Mouse (Mus musculus): ENCODE data around the gene Ppm1n. TPM values are rescaled to one million over a fixed set of nuclear protein-coding genes. Genes with fewer than 3 reads are reported as not detected.

Gene Ppm1n
- total RNA-seq (2021) = not detected

DNA sequence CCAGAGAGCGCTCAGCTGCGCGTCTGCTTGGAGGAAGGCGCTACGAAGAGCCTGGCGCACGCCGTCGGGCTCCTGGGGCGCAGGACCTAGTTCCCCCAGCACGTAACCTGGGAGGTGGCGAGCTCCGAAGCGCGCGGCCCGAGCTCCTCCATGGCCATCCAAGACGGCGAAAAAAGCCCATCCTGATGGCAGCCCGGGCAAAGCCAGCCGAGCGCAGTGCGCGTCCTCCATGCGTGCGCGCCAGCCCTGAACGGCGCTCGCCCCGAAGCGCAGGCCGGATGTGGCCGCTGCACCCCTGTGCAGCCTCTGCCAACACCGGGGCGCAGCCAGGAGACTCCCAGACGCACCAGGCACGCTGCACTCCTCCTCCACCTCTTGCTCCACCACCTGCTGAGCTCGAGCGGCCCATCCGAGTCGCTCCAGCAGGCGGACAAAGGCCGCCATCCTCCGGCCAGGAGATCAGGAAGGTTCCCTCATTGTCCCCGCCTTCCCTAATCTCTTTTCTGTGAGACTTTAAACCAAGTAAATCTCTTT lies at the start of gene Ppm1n:
TSS of gene Ppm1n (minus strand) at position 484 of the 534 bp plus-strand sequence.
- intact Hi-C loops (cut with DNase I) = loop anchor here (2.0 kb wide), 1 partner anchor 101 kb away; no protein-coding TSS in a partner anchor
- no peak for DNase-seq (ENCODE audit: low spot score)

DNA sequence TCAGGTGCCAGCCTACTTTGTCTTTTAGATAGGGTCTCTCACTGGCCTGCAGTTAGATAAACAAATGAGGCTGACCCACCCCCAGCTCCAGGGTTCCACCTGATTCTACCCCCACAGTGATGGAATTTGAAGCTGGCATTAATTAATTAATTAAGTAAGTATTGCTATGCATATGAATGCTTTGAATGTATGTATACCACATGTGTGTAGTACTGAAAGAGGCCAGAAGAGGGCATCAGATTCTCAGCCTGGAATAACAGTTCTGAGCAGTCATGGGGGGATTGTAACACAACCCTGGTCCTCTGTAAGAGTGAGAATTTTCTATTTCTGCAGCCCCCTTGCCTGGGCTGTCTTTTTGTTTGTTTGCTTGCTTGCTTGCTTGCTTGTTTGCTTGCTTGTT lies 48.6 kb upstream of the Ppm1n start:
- intact Hi-C loops (cut with DNase I) = no loop called here
- DNase-seq (ENCODE audit: low spot score) = no peak

DNA sequence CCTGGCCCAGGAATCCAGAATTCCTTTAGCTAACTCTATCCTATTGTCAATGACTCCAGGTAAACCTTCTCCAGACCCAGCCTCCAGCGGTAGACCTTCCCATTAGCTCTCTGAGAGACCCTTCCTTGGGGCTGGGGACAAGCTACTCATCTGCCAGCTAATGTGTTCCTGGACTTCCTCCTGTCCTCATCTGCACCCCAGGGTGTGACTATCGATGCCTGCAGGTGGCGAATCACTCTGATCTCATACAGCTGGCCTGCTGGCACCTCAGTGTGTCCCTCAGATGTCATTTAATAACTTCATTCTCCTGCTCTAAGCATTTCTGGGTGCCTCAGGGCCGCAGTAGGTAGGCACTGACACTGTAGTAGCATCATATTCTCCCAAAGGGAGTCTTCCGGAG lies 47.9 kb upstream of the Ppm1n start:
- no peak for DNase-seq (ENCODE audit: low spot score)

DNA sequence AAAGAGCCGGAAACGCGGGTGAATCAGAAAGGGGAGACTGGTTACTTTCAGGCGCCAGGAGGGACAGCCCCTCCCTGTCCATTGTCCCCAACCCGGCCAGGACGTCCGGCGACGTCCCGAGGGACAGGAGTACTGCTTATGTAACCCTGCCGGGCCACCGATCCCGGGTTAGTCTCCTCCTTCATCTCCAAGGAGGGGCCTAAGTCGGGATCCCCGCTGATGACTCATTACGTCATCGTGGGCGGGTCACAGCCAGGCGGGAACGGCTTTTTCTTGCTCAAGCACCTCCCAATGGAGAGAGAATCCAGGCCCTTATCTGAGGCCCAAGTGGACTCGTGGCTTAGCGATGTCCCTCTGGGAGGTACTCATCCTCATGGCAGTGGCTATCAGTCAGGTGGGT lies 47.3 kb upstream of the Ppm1n start:
- intact Hi-C loops (cut with DNase I) = no loop called here
- peak; percentile 95 for DNase-seq (ENCODE audit: low spot score)

More for the DNA sequence above, 47.9 kb upstream of the Ppm1n start:
- intact Hi-C loops (cut with DNase I) = no loop called here

DNA sequence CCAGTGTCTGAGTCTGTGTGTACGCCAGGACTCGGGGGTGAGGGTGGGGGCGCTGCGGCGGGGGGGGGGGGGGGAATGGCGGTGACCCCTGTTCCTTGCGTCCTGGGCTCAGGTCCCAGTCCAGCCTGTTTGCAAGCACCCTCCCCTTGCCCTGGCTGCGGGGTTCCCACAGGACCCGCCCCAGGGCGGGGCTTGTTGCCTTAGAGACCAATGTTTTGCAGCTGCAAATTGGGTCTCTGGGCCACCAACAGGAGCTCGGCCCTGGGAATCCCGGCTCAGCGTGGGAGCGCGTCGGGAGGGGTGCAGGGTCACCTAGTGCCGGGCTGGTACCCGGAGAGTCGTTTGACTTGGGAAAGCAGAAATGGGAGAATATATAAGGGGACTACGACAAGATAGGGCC lies 46.5 kb upstream of the Ppm1n start:
- intact Hi-C loops (cut with DNase I) = no loop called here
- peak; percentile 88 for DNase-seq (ENCODE audit: low spot score)

DNA sequence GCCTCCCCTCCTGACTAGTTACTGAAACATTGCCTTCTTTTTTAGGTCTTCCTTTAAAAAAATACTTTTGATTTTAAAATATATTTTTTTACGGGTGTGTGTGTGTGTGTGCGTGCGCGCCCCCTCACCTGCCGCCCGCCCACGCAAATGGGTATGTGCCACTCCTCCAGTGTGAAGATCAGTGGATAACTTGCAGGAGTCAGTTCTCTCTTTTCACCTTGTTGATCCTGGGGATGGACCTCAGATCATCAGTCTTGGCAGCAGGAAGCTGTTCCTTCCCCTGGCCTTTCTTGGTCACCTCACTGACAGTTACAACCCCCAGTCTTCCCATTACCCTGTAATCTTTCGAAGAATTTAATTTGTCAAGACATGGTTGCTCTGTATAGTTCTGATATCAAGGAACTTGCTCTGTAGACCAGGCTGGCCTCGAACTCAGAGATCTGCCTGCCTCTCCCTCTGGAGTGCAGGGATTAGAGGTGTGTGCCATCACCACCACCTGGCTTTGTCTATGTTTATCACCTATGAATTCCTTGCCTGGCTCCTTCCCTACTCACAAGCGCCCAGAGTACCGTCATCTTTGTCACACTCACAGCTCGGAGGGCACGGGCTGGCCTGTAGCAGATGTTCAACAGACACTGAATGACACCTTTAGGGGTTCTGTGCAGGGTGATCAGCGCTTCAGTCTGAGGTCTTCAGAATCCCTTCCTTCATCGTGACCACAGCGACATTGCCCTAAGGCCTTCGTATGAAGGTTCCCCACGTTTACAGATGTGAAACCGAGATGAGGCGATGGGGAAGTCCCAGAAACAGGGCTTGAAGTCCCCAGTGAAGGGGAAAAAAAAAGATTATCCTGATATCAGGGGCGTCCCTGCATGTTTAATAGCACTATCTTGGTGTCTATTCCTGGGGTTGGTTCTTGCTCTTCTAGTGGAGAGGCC lies 45.7 kb upstream of the Ppm1n start:
- intact Hi-C loops (cut with DNase I) = no loop called here

DNA sequence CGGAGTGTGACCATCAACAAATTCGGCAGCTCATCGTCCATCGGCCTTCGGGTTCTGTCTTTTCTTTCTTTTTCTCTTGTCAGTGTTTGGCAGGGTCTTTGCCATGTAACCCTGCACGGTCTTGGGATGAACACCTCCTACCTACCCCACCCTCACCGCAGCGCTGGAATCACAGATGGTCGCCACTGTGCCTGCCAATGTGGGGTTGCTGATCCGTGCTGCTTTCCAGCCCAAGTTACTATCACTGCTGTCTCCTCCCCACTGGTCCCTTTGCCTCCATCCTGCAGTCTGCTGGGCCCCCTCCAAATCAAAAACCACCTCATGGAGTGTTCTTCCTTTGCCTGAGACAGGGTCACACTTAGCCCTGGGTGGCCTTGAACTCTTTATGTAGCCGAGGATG lies 44.4 kb upstream of the Ppm1n start:
- intact Hi-C loops (cut with DNase I) = no loop called here

More for the DNA sequence above, 45.7 kb upstream of the Ppm1n start:
- DNase-seq (ENCODE audit: low spot score) = no peak

DNA sequence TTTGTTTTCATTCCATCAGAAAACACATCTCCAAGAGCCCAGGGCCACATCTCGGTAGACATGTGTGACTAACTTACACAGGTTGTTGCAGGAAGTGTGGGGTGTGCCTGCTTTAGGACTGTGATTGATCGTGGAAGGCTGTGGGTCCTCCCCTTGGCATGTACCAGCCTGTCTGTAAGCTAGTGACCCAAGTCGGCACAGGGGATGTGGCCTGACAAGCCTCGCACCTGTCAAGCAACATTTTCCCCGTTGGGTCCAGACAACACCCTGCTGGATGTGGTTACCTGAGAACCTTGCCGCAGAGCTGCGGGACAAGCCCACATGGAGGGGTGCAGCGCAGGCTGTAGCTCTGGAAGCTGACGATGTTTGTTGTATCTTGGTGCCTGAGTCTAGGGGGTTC lies 42.6 kb upstream of the Ppm1n start:
- no peak for DNase-seq (ENCODE audit: low spot score)
- intact Hi-C loops (cut with DNase I) = no loop called here

More for the DNA sequence above, 44.4 kb upstream of the Ppm1n start:
- no peak for DNase-seq (ENCODE audit: low spot score)

DNA sequence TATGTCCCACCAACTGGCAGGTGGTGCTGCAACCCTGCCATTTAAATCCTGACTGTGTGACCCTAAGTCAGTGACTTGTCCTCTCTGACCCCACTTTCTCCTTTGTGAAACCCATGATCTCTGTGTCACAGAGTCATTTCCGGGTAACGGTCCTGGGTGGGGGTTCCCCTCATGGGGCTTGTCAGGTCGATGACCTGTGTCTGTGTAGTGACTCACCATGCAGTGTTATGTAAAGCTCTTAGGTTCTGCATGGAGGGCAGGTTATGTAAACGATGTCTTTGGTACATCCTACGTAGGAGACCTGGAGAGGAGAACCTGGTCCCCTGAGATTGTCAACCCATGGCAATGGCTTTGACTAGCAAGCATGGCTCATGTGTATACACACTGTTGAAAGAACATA lies 41.6 kb upstream of the Ppm1n start:
- no peak for DNase-seq (ENCODE audit: low spot score)
- intact Hi-C loops (cut with DNase I) = no loop called here

DNA sequence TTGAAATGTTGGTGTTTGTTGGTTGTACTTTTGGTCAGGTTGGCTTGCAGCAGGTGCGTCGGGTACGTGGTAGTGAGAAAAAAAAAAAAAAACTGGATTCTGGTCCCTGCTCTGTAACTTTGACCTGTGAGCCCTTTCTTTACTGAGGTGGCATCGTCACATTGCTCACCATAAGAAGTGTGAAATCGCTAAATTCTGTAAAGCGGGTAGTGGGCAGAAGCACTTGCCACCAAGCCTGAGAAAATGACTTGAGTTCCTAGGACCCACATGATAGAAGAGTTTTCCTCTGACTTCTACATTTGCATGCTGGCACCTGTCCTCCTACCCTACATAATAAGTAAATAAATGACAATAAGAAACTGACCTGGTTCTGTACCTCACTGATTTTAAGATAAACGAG lies 40.8 kb upstream of the Ppm1n start:
- no peak for DNase-seq (ENCODE audit: low spot score)
- intact Hi-C loops (cut with DNase I) = no loop called here

DNA sequence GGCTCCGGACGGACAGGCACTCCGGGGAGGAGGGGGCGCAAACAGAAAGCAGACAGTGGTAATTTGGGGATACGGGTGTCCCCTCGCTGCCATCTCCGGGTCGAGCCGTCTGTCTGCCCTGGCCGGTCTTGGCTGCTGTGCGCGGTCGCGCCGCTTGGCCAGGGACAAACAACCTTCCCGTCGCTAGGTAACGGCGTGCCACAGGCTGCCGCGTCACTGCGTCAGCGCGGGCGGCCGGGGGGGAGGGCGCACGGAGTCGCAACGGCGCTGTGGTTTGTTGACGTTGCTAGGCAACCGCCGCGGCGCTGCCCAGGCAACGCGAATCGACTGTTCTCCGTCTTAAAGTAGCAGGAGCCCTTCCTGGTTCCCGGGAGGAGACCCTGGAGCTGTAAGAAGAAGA lies 40.0 kb upstream of the Ppm1n start:
- peak; percentile 94 for DNase-seq (ENCODE audit: low spot score)
- intact Hi-C loops (cut with DNase I) = no loop called here

DNA sequence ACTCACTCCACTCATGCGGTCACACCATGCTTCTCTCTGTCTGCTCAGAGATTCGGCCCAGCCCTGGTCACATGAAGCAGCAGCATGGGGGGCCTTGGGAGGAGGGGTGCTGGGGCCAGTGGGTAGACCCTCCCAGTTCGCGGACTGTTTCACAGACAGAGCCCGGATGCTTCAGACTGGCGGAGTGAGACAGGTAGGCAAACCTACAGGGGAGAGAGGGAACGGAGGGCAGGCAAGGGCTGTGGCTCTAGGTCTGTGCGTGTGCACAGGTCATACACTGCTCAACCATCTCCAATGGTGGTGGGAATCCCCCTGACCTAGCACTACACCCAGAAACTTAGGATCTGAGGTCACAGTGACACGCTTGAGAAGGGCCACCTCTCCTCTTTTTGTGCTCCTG lies 39.6 kb upstream of the Ppm1n start:
- intact Hi-C loops (cut with DNase I) = no loop called here
- no peak for DNase-seq (ENCODE audit: low spot score)

DNA sequence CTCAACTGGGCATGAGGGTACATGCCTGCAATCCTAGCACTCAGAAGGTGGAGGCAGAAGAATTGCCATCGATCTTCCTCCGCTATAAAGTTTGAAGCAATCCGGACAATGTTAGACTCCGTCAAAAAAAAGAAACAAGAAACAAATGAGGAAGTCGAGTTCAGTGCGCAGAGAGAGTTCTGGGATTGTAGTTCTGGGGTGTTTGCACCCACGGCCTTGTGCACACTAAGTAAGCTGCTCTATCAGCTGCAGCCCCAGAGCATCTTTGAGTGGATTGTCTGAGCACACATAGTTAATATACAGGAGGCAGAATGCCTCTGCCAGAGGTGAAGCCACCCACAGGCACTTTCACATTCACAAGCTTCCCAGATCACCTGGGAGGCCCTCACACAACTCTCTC lies 38.8 kb upstream of the Ppm1n start:
- no peak for DNase-seq (ENCODE audit: low spot score)
- intact Hi-C loops (cut with DNase I) = no loop called here

DNA sequence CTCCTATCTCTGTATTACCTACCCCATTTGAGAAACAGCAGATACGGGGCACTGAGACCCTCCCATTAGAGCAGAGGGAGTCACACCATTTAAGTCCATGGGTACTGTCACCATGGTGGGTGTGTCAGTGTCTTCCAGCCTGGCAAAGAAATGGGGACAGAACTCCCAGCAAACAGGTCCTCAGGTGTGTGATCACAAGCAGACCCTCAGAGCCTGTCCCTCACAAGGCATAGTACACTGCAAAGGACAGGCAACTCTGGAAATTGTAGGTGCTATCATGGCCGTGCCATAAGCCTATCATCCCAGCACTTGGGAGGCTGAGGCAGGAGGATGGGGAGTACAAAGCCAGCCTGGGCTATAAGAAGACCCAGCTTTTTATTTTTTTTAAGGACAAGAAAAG lies 38.3 kb upstream of the Ppm1n start:
- DNase-seq (ENCODE audit: low spot score) = no peak
- intact Hi-C loops (cut with DNase I) = no loop called here

DNA sequence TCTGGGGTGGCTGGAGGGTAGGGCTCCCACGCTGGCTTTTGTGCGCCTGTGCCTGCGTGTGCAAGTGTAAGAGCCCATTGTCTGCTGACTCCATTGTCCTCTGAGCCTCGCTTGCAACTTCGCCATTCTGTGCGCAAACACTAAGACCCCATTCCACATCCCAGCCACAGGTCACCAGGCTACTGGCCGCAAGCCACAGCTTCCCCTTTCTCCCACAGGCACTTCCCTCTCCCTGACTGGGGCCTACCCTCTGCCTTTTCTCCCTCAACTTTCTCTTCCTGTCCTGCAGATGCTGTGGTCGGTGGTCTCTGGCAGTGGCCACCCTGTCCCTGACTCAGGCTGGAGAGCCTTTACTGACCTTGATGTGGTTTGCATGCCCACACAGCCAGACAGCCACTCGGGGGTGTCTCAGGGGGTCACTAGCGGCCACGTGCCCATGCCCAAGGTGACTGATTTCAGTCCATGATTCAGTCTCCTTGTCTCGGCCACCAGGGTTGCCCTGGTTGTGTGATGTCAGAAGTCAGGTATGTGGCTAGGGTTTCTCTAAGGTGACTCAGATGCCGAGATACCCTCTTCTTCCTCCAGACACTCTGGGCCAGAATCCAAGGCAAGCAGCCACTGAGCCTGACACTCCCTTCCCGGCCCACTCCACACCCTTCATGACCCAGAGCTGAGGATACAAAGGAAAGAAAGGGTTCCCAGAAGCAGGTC lies 36.7 kb upstream of the Ppm1n start:
- intact Hi-C loops (cut with DNase I) = no loop called here
- no peak for DNase-seq (ENCODE audit: low spot score)

DNA sequence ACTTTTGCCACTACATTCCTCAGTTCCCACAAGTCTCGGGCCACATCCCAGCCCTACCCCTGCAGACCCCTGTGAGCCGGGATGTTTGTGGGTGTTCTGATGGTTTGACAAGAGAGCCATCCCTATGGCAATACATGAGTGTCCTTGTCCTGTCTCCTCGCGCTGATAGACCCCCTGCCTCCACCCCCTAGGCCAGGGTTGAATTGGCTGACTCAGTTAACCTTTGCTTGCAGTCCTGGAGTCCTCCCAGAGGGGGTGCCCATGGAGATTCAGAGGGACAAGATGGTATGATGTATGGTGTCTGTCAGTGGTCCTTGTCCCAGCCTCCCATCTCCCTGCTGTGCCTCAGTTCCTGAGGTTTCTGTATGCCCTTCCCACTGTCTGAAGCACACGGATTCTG lies 34.2 kb upstream of the Ppm1n start:
- no peak for DNase-seq (ENCODE audit: low spot score)
- intact Hi-C loops (cut with DNase I) = no loop called here

DNA sequence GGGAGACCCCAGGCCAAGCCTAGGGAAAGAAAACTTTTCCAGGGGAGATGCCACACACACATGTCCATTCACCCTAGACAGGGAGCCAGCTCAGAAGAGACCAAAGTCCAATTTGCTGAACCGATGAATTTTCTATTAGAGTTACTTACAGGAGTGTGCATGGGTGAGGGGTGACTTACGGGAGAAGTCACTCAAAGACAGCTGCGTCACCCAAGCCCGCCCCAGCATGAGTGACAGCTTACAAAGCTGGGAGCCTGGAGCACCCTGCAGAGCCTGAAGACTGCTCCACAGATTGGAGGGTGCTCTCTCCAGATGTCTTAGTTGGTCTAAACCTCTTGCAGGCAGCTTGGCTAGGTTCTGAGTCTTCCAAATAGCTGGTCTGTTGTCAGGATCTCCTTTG lies 32.1 kb upstream of the Ppm1n start:
- intact Hi-C loops (cut with DNase I) = no loop called here

DNA sequence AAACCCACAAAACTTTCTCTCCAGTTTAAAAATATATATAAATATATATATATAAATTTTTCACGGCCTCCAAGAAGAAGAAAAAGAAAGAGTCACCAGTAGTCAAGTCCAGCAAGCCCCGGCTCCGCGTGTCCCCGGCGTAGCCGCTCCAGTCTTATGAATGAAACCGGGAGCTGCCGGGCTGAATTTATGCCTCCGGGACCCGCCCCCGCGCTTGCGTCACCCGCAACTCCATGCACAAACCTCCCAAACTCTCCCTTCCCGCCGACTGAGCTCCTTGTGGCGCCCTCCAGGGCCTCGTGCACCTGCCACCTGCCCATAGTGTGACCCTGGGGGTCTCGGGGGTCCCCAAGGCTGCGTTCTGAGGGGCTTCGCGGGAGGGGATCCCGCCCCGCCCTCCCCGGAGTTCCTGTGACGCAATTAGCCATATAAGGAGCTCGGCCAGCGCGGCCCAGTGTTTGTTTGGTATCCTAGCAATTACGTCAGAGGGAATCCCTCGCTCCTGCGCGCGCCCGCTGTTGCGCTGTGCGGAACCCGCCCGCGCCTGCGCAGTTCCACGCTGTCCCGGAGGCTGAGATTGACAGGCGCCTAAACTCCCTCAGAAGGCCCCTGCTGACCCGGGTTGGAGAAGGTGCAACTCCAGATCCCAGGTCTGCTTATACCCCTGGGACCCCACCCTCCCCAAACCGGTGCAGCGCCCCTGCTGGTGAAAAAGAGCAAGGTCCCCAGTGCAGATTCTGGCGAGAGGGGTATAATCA lies 30.2 kb upstream of the Ppm1n start, which contains the start of gene Fosb:
TSS of gene Fosb (minus strand) at position 168 of the 758 bp plus-strand sequence.
- intact Hi-C loops (cut with DNase I) = no loop called here
- peak; percentile 90 for DNase-seq (ENCODE audit: low spot score)

More for the DNA sequence above, 32.1 kb upstream of the Ppm1n start:
- DNase-seq (ENCODE audit: low spot score) = no peak

DNA sequence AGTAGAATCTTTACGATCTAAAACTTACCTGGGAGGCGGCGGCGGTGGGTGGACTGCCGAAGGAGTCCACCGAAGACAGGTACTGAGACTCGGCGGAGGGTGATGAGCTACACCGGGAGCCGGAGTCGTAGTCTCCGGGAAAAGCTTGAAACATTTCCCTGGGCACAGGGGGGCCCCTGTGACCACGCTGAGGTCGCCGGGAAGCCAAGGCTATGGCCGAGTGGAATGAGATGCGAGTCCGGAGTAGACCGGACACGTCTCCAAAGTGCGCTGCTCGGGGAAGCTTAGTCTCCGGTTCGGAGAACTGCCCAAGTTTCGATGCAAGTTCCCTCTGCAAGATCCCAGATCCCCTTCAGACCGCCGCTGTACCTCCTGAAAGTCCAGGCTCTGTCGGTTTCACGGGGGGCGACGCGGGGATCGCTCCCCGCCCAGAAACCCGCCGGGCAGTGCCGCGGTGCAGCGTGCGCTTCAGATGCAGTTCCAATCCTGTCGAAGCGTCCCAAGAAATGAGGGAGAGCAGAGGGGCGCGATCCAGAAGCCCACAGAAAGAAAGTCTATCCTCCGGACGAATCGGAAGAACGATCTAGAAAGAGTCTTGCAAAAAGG lies 29.5 kb upstream of the Ppm1n start:
- no peak for DNase-seq (ENCODE audit: low spot score)
- intact Hi-C loops (cut with DNase I) = no loop called here

Data from heart, postnatal 25 days (tissue).